Mouse (Mus musculus) adrenal gland, adult 2 months (tissue): ENCODE measurements around the gene Tmem161b. TPM values are rescaled to one million over a fixed set of nuclear protein-coding genes. Genes with fewer than 3 reads are reported as not detected.
"Not testable (repeated sequence)": the region's sequence is repeated elsewhere in the genome, so short reads cannot be mapped to it uniquely, and the experiment has no call there.

Experiments used
- DNase-seq: peaks from one replicate; pipeline ENCODE4 v3.0.0; 2021
- long read RNA-seq: library from polyadenylated mRNA; stranded (forward); transcript quantifications from one replicate; pipeline ENCODE4 v2.0.0, GENCODE M21; 2021
- polyA plus RNA-seq: library from polyadenylated mRNA; depleted of rRNA; stranded (reverse); fragments of >200 nt; gene quantifications from 2 replicates; pipeline ENCODE4 v1.2.3, GENCODE M21; 2012; rRNA removed
- total RNA-seq, 2 experiments: library from RNA; stranded (reverse); gene quantifications; 2 replicates each; pipeline ENCODE4 v1.2.3; 2021

Tmem161b gene
- total RNA-seq (10 to 100 TPM; 15.6 to 22.7 TPM), polyA plus RNA-seq (0.69 and 1.0 TPM in 2 replicates)
- long read RNA-seq, transcript Tmem161b-201 (12 exons, 2,857 nt): major isoform, 7 of 15 reads
- long read RNA-seq, partial matches to known transcripts: 1 of 15 reads
- long read RNA-seq, other reads (novel, unspliced or antisense): 5 of 15 reads

GRCm38 (mm10) chr13:84221820-84222681 lies at the start of gene Tmem161b:
TSS of gene Tmem161b (plus strand) at chr13:84222296.
- DNase-seq: peak; percentile 93

- not testable (repeated sequence) for DNase-seq
These were observed 36.3 kb upstream of the Tmem161b start for GRCm38 (mm10) chr13:84185835-84186234.

- no peak for DNase-seq
These were observed 29.4 kb upstream of the Tmem161b start for GRCm38 (mm10) chr13:84192723-84193122.

GRCm38 (mm10) chr13:84222682-84222992 lies 541 bp downstream of the Tmem161b start:
- no peak for DNase-seq

GRCm38 (mm10) chr13:84223018-84223417 lies 922 bp downstream of the Tmem161b start:
- DNase-seq: no peak

GRCm38 (mm10) chr13:84234019-84234418 lies 11.9 kb downstream of the Tmem161b start:
- no peak for DNase-seq

GRCm38 (mm10) chr13:84236768-84237167 lies 14.7 kb downstream of the Tmem161b start:
- no peak for DNase-seq

GRCm38 (mm10) chr13:84238184-84238583 lies 16.1 kb downstream of the Tmem161b start:
- no peak for DNase-seq

GRCm38 (mm10) chr13:84248065-84248464 lies 26.0 kb downstream of the Tmem161b start:
- no peak for DNase-seq

- DNase-seq: no peak
These were observed 29.2 kb downstream of the Tmem161b start for GRCm38 (mm10) chr13:84251295-84251694.

GRCm38 (mm10) chr13:84255047-84255446 lies 33.0 kb downstream of the Tmem161b start:
- no peak for DNase-seq

- not testable (repeated sequence) for DNase-seq
These were observed 42.3 kb downstream of the Tmem161b start for GRCm38 (mm10) chr13:84264418-84264817.

GRCm38 (mm10) chr13:84276246-84276645 lies 54.1 kb downstream of the Tmem161b start:
- no peak for DNase-seq

- DNase-seq: no peak
These were observed 58.3 kb downstream of the Tmem161b start for GRCm38 (mm10) chr13:84280352-84280751.

GRCm38 (mm10) chr13:84282966-84283365 lies 60.9 kb downstream of the Tmem161b start:
- DNase-seq: no peak

- DNase-seq: no peak
These were observed 62.9 kb downstream of the Tmem161b start for GRCm38 (mm10) chr13:84284764-84285558.

- DNase-seq: no peak
These were observed 63.5 kb downstream of the Tmem161b start for GRCm38 (mm10) chr13:84285559-84285945.

- DNase-seq: no peak
These were observed 77.5 kb downstream of the Tmem161b start for GRCm38 (mm10) chr13:84299445-84300053.

- no peak for DNase-seq
These were observed 121.2 kb downstream of the Tmem161b start for GRCm38 (mm10) chr13:84343272-84343671.

- DNase-seq: no peak
These were observed 121.8 kb downstream of the Tmem161b start for GRCm38 (mm10) chr13:84343691-84344495.

GRCm38 (mm10) chr13:84344711-84345110 lies 122.6 kb downstream of the Tmem161b start:
- no peak for DNase-seq
